Mouse (Mus musculus) ovary, postnatal 36 days (tissue): ENCODE measurements around the gene Slc4a8.
A peak's percentile ranks its signal among the peaks of the same experiment; 100 is the strongest.

ENCODE experiments used
- DNase-seq: peaks from one replicate; pipeline ENCODE4 v3.0.0; 2022; ENCODE audit warnings: low spot score, mixed read lengths

Gene Slc4a8

GRCm38 (mm10) chr15:100830682-100831081, 69.1 kb downstream of the Slc4a8 start:
- DNase-seq: no peak

DNA sequence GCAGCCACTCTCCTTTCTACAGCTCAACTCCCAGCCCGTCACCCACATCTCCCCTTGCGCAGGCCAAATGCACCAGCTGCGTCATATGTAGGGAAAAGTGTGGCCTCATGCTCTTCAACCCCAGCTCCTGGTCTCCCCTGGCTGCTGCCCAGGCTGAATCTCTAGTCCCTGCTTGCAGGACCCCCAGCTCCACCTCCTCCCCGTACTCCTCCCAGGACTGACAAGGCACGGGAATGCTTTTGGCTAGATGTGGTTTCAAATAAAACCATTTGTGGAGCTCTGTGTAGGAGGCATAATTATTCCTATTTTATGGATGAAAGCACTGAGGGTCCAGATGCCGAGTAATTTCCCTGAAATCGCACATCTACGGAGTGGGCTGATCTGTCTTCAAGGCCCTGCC, 70.6 kb downstream of the Slc4a8 start:
- DNase-seq: no peak

GRCm38 (mm10) chr15:100832784-100833183, 71.2 kb downstream of the Slc4a8 start:
- no peak for DNase-seq

DNA sequence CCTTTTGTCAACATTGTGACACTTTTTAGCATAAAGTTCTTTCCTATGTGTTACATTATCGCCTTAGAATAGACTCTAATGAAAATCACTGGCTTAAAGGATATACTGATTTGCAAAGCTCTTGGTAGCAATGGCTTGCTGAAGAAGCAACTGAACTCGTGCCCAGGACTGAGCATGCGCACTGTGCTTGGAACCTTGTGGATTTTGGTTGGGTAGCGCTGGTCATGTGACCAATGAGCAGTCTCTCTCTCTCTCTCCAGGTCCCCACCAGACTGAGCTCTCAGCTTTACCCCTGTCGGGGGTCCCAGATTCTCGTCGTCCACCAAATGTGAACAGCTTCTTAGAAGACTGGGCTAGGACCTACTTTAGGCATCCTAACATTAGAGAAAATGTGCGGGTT, 75.2 kb downstream of the Slc4a8 start:
- DNase-seq: no peak

GRCm38 (mm10) chr15:100838607-100839207, 77.2 kb downstream of the Slc4a8 start:
- DNase-seq: peak; percentile 64

DNA sequence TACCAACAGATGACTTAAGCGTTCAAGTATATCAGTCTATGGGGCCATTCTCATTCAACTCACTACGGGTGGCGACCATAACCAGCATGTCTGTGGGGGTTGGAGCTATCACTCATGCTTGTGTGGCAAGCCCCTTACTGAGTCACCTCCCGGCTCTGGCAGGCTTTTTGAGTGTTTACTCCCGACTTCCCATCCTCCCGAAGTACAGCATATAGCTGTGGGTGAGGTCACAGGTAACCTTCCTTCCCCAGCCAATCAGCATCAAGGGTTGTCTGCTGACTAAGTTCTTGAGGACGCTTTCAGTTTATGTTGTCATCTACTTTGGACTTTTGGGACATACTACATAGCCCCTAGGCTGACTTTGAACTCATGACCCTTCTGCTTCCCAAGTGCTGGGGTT, 82.8 kb downstream of the Slc4a8 start:
- DNase-seq: no peak

- DNase-seq: no peak
Observed at GRCm38 (mm10) chr15:100845049-100845879, 83.7 kb downstream of the Slc4a8 start.

GRCm38 (mm10) chr15:100847193-100847592, 85.6 kb downstream of the Slc4a8 start:
- DNase-seq: no peak

GRCm38 (mm10) chr15:100857586-100857985, 96.0 kb downstream of the Slc4a8 start:
- no peak for DNase-seq

DNA sequence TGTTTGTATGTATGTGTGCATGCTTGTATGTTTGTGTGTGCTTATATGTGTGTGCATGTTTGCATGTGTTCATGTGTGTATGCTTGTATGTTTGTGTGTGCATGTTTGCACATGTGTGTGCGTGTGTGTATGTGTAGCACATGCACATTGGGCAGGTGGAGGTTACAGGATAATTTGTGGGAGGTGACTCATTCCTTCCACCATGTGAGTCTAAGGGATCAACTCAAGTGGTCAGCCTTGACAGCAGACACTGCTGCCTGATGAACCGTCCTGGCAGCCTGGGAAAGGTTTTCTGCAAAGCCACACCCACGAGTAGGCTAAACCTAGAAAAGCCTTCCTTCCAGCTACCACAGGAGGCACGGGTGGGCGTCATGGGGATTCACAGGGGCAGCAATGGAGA, 99.3 kb downstream of the Slc4a8 start:
- DNase-seq: no peak

DNA sequence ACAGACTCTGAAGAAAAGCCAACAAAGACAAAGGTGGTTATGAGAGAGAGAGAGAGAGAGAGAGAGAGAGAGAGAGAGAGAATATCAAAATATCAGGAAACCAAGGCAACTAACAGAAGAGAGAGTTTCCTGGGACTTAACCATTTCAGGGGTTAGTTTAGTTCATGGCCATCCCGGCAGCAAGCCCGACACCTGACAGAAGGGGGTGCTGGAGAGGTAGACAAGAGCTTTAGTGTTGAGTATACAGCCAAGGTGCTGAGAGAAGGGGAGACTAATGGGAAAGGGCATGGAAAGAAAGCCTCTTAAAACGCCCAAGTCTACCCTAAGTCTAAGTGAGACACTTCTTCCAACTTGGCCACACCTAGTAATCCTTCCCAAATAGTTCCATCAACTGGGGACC, 104.0 kb downstream of the Slc4a8 start:
- no peak for DNase-seq

DNA sequence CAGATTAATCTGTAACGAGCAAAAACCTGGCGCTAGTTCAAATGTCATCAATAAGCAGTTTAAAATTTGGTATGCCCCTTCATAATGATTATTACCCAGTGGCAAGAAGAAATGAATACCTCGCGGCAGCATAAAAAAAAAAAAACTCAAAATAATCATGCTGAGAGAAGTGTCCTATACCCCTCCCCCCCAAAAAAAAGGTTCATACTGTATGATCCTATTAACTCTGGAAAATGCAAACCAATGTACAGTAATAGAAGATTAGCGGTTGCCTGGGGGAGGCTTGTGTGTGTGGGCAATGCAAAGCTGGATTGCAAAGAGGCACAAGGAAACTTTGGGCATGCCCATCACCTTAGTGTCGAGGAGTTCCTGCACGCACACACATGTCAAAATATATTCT, 108.0 kb downstream of the Slc4a8 start, which contains the start of gene Scn8a:
TSS of gene Scn8a (plus strand) at position 301 of the 400 bp plus-strand sequence.
- DNase-seq: no peak

DNA sequence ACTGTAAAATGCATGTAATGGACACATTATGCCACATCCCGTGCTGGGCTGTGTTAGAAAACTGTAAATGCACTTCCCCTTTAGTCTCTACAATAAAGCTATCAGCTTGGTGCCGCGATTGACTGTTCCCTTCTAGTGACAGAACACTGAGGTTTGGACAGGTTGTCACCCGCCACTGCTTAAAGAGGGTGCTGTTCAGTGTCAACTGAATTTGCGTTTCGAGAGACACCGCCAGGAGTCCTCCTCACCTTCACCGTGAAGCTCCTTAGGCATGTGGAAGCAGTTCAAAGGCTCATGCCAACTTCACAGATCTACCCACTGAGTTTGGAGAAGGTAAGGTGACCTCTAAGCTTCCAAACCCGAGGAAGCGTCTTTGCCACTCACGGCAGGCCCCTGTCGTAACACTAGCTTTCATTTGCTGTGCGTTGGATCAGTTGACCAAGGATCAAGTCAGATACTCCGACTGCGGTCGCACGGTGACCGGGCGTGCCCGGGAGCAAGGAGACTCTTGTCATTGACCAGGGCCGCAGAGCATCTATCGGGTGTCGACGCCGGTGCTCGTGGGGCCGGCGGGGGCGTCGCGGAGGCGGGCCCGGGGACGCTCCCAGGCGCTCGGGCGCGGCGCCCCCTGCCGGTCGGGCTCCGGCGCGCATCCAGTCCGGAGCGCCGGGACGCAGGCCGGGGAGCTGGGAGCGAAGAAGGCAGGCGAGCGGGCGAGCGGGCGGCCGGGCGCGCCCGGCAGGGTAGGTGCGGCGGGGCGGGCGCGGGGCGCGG, 108.6 kb downstream of the Slc4a8 start:
- DNase-seq: peak; percentile 62

- DNase-seq: peak; percentile 19
Observed at GRCm38 (mm10) chr15:100870775-100871106, 109.2 kb downstream of the Slc4a8 start.

DNA sequence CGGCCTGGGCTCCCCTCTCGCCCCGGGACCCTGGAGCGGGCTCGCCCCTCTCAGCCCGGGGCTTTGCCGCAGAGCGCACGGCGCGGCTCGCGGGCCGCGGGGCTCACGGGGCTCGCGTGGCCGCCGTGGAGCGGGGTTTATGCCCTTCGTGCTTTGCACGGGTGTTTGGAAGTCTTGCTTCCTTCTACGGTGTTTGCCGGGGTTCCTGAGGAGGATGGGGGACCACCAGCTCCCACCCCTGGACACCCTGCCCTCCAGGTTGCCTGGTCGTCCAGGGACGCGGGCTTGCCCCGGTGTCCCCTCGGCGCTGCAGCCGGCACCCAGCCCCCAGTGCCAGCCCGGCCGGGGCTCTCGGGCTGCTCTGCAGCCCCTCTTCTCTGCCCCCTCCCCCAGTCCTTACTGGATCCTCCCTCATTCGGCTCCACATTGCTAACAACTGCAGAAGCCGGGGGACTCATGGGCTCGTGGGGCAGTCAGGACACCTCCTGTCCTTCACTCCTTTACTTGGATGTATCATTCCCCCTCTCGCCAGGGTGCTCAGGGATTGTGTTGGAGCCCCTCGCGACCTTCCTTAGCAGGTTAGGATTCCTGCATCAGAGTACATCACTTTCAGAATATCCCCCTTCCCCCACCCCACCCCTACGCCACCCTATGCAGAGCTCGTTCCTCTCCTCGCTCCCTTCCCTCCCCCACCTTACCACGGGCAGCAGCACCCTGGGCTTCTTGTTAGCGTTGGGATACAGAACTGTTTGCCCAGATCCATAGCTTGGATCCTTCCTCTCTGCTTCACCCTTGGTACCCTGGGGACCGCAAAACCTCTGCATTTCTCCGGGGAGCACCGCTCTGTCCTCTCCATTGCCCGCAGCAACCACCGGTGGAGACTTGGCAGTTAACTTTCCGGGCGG, 109.8 kb downstream of the Slc4a8 start:
- no peak for DNase-seq

GRCm38 (mm10) chr15:100873155-100873554, 111.6 kb downstream of the Slc4a8 start:
- DNase-seq: peak; percentile 82
